Mouse (Mus musculus): ENCODE measurements around the gene Kirrel3. TPM values are rescaled to one million over a fixed set of nuclear protein-coding genes. Genes with fewer than 3 reads are reported as not detected.

Gene Kirrel3
- polyA plus RNA-seq, 1 experiment = not detected

DNA sequence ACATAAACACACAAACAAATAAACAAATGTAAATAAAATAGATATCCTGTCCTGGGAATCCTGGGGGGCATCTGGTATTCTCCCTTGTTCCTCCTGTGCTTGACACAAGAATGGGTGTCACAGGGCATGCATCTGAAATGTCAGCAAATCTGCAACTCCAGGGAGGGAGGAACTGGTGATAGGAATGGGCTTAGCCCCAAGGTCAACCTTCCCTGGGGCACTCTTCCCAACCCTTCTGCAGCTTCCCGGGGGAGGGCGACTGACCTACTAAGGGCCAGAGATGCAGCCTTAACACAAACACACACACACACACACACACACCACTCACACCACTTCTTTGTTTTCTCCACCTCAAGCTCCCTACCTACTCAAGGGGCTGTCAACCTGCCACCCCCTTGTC lies 509.4 kb downstream of the Kirrel3 start:
- no peak for TF ChIP-seq TAL1 (IDR thresholded peaks at IDR 0.05; ENCODE audit: low read length)
- no peak for TF ChIP-seq GATA1 (IDR thresholded peaks at IDR 0.05; ENCODE audit: low read length)
- H3K27me3 ChIP-seq (ENCODE audit: control insufficient read depth) = no peaks in the 10 kb centered on the region
- no peak overlapping the region for H3K4me3 ChIP-seq (replicated peaks)
- no peaks in the 10 kb centered on the region for H3K9me3 ChIP-seq (ENCODE audit: control insufficient read depth, low read length)
- H3K36me3 ChIP-seq (ENCODE audit: control insufficient read depth) = no peaks in the 10 kb centered on the region
- H3K4me1 ChIP-seq (ENCODE audit: control insufficient read depth) = peaks cover 5% of the 10 kb centered on the region; the same call in 1 of the 2 replicates

DNA sequence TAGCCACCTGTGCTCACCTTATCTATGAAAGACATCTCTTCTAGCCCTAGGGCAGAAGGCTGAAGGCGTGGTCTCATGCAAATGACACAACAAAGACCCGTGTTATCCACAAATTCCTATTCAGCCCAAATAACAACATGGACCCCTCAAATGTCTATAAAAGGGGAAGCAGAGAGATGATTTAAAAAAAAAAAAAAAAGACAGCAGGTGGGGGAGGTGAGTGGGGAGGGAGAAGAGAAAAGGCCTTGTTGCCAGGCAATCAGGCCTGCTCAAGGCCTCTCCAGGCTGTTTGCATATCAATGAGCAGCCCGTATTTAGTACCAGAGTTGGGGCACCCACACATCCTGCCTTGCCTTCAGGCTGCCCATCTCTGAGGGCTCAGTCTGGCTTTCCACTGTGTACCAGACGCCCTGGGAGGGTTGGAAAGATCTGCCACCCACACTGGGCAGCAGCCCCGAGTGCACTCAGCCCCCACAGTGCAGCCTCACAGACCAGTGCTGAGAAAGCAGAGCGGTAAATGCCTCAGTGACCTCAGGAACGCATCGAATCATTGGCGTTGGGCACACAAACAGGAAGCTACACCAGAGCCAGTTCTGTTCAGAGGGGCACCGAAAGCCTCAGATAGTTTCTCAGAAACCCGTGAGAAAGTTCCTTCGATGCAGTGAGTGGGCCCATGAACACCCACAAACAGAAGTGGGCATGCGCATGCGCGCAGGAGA lies 510.1 kb downstream of the Kirrel3 start:
- Histone ChIP-seq H3K36me3 (ENCODE audit: control insufficient read depth) (no peaks in the 10 kb centered on the region), H3K9me3 (ENCODE audit: control insufficient read depth, low read length) (no peaks in the 10 kb centered on the region), H3K27me3 (ENCODE audit: control insufficient read depth) (no peaks in the 10 kb centered on the region), H3K4me3 (replicated peaks) (no peak overlapping the region), H3K4me1 (ENCODE audit: control insufficient read depth) (peaks cover 3% of the 10 kb centered on the region; the same call in 1 of the 2 replicates)
- TF ChIP-seq GATA1 (IDR thresholded peaks at IDR 0.05; ENCODE audit: low read length) (no peak), TAL1 (IDR thresholded peaks at IDR 0.05; ENCODE audit: low read length) (no peak)

DNA sequence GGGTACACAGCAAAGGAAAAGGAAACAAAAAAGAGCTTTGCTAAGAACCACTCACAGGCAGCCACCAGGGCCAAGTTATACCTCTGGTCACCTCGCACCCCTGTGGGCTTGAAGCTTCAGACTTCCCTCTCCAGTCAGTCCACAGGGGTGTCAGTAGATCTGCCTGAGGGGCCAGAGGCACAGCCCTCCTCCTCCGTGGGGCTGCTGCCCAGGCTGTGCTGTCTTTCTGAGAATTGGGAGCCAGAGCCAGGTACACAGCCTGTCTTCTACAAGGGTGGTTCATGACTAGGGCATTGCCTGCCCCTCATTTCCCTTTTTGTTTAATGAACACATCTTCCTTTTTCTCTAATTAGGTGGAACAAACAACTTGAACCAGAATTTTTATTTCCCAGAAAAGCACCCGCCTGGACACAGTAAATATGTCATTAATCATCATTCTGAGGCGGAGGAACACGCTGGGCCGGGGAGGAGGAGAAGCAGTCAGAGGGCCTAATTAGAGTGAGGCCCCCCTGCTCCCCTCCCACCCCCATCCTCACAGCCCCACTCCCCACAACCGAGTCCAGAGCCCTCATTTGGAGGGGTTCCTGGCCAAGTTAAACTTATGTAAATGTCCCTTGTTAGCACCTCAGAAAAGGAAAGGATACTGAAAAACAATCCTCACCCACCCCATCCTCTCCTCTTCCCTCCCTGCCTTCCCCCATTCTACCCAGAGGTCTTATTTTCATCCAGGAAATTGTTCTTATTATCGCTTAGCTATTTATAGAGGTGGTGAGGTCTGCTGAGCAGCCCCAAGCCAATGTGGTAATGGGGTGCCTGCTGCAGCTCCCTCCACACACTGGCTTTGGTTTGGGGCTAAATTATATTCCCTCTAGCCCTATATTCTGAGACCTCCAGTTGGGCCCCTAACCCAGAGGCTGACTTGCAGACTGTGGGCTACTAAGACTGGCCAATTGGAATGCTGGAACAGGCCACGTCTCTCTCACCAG lies 512.5 kb downstream of the Kirrel3 start:
- H3K4me1 ChIP-seq (ENCODE audit: control insufficient read depth) = no peaks in the 10 kb centered on the region
- no peak overlapping the region for H3K4me3 ChIP-seq (replicated peaks)
- TF ChIP-seq GATA1 (IDR thresholded peaks at IDR 0.05; ENCODE audit: low read length) = no peak
- no peak for TF ChIP-seq TAL1 (IDR thresholded peaks at IDR 0.05; ENCODE audit: low read length)
- H3K27me3 ChIP-seq (ENCODE audit: control insufficient read depth) = no peaks in the 10 kb centered on the region
- H3K36me3 ChIP-seq (ENCODE audit: control insufficient read depth) = no peaks in the 10 kb centered on the region
- H3K9me3 ChIP-seq (ENCODE audit: control insufficient read depth, low read length) = no peaks in the 10 kb centered on the region

GRCm38 (mm10) chr9:35004113-35004512 lies 518.4 kb downstream of the Kirrel3 start:
- TF ChIP-seq GATA1 (IDR thresholded peaks at IDR 0.05; ENCODE audit: low read length) (no peak), TAL1 (IDR thresholded peaks at IDR 0.05; ENCODE audit: low read length) (no peak)
- H3K4me3 ChIP-seq (replicated peaks) = no peak overlapping the region
- H3K27me3 ChIP-seq (ENCODE audit: control insufficient read depth) = no peaks in the 10 kb centered on the region
- H3K36me3 ChIP-seq (ENCODE audit: control insufficient read depth) = no peaks in the 10 kb centered on the region
- H3K9me3 ChIP-seq (ENCODE audit: control insufficient read depth, low read length) = no peaks in the 10 kb centered on the region
- H3K4me1 ChIP-seq (ENCODE audit: control insufficient read depth) = no peaks in the 10 kb centered on the region

DNA sequence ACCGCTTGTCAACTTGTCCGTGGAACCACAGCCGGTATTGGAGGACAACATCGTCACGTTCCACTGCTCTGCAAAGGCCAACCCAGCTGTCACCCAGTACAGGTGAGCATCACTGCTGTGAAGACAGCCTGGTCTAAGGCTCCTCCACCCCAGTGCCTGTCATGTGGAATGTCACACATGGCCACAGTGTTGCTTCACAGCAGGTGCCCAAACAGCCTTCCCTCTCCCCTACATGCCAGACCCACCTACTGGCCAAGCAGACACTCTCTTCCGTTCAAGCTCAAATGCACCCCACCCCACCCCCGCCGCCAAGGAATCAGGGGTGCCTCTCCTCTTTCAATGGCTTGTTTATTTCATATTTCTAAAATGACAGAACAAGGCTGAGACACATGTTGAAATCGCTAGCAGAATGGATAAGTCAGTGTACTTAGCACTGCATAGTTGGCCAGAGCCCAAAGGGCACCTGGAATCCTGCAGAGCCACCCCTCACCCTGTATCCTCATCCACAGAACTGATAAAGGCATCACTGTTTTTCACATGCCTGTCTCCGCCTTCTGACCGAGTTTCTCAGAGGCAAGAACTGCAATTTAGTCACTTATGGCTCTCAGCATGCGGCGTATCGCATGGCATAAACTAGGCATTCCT lies 522.1 kb downstream of the Kirrel3 start:
- Histone ChIP-seq H3K36me3 (ENCODE audit: control insufficient read depth) (no peaks in the 10 kb centered on the region), H3K4me1 (ENCODE audit: control insufficient read depth) (no peaks in the 10 kb centered on the region), H3K4me3 (replicated peaks) (no peak overlapping the region), H3K27me3 (ENCODE audit: control insufficient read depth) (no peaks in the 10 kb centered on the region), H3K9me3 (ENCODE audit: control insufficient read depth, low read length) (no peaks in the 10 kb centered on the region)
- TF ChIP-seq GATA1 (IDR thresholded peaks at IDR 0.05; ENCODE audit: low read length) = no peak
- no peak for TF ChIP-seq TAL1 (IDR thresholded peaks at IDR 0.05; ENCODE audit: low read length)

DNA sequence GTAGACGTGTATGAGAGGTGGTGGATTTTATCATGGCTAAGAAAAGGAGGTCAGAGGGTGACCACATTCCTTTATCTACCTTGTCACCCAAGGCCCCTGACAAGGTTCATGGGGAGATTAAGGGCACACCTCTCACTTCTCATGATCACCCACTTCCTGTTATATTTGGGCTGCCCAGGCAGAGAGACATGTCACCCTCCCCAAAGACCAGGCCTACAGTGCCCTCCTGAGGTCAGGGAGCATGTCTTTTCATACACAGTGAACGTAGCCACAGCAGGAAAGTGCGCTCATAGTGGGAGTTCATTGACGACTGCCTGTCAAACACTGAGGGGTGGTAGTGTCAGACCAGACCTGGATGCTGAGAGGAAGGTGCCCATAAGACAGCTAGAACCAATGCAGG lies 531.1 kb downstream of the Kirrel3 start:
- no peak for TF ChIP-seq TAL1 (IDR thresholded peaks at IDR 0.05; ENCODE audit: low read length)
- no peak for TF ChIP-seq GATA1 (IDR thresholded peaks at IDR 0.05; ENCODE audit: low read length)
- peaks cover 19% of the 10 kb centered on the region for H3K27me3 ChIP-seq (ENCODE audit: control insufficient read depth)
- H3K4me3 ChIP-seq (replicated peaks) = no peak overlapping the region
- no peaks in the 10 kb centered on the region for H3K36me3 ChIP-seq (ENCODE audit: control insufficient read depth)
- H3K9me3 ChIP-seq (ENCODE audit: control insufficient read depth, low read length) = no peaks in the 10 kb centered on the region
- peaks cover 2% of the 10 kb centered on the region; the same call in 1 of the 2 replicates for H3K4me1 ChIP-seq (ENCODE audit: control insufficient read depth)

- H3K4me1 ChIP-seq (ENCODE audit: control insufficient read depth) = peaks cover 2% of the 10 kb centered on the region; the same call in 1 of the 2 replicates
- TF ChIP-seq TAL1 (IDR thresholded peaks at IDR 0.05; ENCODE audit: low read length) = no peak
- no peak for TF ChIP-seq GATA1 (IDR thresholded peaks at IDR 0.05; ENCODE audit: low read length)
- peaks cover 19% of the 10 kb centered on the region for H3K27me3 ChIP-seq (ENCODE audit: control insufficient read depth)
- H3K9me3 ChIP-seq (ENCODE audit: control insufficient read depth, low read length) = no peaks in the 10 kb centered on the region
- no peak overlapping the region for H3K4me3 ChIP-seq (replicated peaks)
- H3K36me3 ChIP-seq (ENCODE audit: control insufficient read depth) = no peaks in the 10 kb centered on the region
These were observed 531.9 kb downstream of the Kirrel3 start for GRCm38 (mm10) chr9:35017563-35017962.

GRCm38 (mm10) chr9:35018056-35018455 lies 532.4 kb downstream of the Kirrel3 start:
- Histone ChIP-seq H3K27me3 (ENCODE audit: control insufficient read depth) (peaks cover 19% of the 10 kb centered on the region), H3K4me3 (replicated peaks) (no peak overlapping the region), H3K4me1 (ENCODE audit: control insufficient read depth) (peaks cover 2% of the 10 kb centered on the region; the same call in 1 of the 2 replicates), H3K36me3 (ENCODE audit: control insufficient read depth) (no peaks in the 10 kb centered on the region), H3K9me3 (ENCODE audit: control insufficient read depth, low read length) (no peaks in the 10 kb centered on the region)
- TF ChIP-seq GATA1 (IDR thresholded peaks at IDR 0.05; ENCODE audit: low read length) = no peak
- no peak for TF ChIP-seq TAL1 (IDR thresholded peaks at IDR 0.05; ENCODE audit: low read length)
